Mouse (Mus musculus): ENCODE results near the gene Sh2d6.
A peak's percentile ranks its signal among the peaks of the same experiment; 100 is the strongest.

Gene Sh2d6

DNA sequence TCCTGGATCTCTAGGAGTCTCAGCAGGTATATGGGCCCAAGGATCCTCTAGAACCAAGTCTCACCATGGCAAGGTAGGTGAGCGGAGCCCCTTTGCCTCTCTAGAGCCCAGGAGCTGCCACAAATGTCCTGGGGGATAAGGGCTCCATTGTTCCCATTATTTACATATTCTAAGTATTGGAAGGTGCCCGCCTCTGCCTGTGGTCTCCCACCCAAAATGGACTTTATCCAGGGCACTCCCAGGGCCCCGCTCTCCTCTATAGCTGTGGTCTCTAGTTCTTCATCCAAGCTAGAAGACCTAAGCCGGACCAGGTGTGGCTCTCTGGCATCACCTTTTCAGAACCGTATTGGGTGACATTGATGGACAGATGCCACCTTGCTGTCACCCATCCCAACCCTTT, at the start of gene Sh2d6:
Gene Sh2d6, minus strand, starts transcription at position 101 of the 400 bp plus-strand sequence.
- no peak for DNase-seq (ENCODE audit: low spot score in 2 of 2)

DNA sequence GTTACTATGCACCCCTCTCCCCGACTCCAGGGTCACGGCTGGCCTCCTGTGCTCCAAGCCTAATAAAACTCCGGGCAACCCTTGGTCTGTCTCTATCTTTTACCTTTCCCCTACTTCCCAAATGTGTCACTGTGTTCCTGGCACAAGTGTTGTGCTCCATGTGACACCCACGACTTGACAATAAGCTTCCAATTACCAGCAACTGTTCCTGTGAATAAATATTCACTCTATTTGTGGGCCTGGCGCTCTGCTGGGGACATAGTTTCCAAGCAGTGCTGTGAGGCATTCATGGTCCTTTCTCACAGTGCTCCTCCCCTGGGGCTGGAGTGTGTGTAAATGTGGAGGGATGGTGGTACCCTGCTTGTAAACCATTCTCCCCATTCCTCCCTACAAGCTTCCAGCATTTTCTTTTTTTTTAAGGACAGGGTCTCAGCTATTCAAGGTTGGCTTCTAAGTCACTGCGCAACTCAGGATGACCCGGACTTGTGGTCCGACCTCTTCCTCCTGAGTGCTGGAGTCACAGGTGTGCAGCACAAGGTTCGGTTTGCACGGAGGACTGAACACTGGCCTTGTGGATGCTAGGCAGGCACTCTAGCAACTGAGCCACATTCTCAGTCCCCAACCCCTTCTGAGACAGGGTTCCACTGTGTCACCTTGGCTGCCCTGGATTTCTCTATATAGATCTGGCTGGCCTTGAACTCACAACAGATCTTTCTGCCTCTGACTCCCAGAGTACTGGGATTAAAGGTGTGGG, 49.3 kb upstream of the Sh2d6 start:
- no peak for DNase-seq (ENCODE audit: low spot score in 2 of 2)

DNA sequence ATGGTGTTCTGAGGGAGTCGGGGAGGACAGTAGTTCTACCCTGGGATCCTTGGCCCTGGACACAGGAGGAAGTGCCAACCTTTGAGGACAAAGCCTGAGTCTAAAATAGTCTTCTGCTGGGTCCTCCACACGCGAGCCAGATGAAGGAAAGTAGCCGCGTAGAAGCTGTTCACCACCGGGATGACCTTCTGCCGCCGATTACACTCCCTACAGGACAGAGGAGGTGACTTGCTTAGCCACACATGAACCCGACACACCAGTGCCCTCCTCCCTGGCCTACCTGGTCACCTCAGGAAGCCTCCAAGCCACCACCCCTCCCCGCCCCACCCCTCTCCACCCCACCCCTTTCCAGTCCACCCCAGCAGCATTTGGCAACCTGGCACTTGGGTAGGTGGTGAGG, 47.2 kb upstream of the Sh2d6 start:
- DNase-seq (ENCODE audit: low spot score in 2 of 2), result no peak

DNA sequence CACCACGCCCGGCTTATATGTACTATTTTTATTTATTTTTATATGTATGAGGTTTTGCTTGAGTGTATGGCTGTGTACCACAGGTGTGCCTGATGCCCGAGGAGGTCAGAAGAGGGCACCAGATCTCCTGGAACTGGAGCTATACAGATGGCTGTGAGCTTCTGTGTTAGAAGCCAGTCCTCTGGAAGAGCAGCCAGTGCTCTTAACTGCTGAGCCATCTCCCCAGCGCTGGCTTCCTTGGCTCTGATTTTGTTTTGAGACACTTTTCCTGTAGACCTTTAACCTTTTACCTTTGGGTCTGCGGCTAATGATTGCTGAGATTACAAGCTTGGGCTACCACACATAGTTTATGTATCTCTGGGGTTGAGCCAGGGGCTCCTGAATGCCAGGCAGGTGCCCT, 46.0 kb upstream of the Sh2d6 start:
- no peak for DNase-seq (ENCODE audit: low spot score in 2 of 2)

DNA sequence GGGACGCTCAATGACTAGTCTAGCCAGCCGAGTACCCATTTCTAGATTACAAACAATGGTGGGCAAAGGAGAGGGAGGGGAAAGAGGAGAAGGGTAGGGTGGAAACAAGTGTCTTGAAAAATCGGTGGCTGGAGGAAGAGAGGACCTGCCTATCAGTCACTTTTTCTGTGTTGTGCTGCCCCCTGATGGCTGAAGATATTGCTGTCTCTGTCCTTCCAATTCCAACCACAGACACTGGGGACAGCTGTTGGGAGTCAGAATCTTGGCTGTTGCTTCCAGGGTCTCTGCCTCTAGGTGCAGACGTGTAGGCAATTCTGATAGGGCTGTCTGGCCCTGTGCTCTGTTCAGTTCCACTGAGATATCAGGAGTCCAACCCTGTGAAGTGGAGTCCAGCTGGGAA, 44.5 kb upstream of the Sh2d6 start:
- DNase-seq (ENCODE audit: low spot score in 2 of 2), result peak; percentile 74 to 79

DNA sequence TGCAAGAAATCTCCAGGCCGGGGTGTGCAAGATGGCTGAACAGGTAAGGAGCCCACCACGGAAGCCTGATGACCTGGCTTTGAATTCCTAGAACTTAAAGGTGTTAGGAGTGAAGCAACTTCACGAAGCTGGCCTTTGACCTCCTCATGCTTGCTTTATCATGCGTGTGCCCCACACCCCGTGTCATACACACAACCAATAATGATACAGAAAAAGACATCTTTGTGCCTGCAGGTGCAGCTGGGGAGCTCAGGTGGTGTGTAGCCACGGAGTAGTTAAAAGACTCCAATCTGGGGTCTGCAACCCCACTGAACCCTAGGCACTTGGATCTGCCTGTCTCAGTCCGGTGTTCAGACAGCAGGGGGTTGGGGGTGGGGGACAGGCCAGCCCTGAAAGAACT, 44.0 kb upstream of the Sh2d6 start:
- no peak for DNase-seq (ENCODE audit: low spot score in 2 of 2)

DNA sequence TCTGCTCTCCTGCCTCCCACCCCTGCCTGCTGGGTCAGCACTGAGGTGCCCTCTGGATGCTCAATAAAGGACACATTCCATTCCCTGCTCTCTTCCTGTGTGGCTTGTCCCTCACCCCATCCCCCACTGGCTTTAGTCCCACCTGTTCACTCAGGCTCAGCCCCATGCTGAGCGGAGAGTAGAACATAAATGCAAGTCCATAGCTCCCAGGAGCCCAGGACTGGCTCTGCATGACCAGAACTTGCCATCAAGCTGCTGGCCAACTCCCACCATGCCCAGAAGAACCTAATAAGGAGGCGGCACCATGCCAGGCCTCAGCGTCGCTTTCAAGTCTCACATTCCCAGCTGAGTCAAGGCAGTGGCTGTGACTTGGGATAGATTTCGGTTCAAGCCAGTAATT, 41.4 kb upstream of the Sh2d6 start:
- no peak for DNase-seq (ENCODE audit: low spot score in 2 of 2)

DNA sequence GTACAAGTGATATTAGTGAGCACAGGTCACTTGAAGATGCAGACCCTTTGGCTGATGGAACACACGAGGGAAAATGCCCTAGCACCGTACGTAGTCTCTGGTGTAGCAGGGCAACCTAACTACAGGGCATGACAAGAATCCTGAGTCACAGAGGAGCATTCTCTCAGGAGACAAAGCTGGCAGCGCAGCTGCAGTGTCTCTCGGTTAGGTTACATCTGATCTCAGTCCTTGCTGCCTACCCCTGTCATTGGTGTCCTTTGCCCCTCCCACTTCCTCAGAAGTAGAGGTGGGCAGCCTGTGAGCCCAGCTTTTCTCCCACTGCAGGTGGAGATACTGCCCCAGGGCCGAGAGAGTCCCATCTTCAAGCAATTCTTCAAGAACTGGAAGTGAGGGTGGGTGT, 41.0 kb upstream of the Sh2d6 start:
- no peak for DNase-seq (ENCODE audit: low spot score in 2 of 2)

DNA sequence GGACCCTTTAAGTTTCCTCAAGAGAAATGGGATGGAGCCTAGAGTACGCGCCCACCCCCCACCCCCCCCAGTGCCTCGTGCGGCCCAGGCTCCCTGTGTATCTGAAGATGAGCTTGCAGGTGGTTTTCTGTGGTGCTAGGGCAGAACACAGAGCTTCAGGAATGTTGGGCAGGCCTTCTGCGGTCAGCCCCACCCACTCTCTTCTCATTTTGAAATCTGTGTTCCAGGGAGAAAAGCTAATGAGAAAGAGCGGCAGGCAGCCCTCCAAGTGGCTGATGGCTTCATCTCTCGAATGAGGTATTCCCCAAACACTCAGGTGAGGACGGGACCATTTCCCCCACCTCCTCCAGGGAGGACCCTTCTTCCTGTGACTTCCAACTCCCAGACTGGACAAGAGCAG, 39.3 kb upstream of the Sh2d6 start:
- no peak for DNase-seq (ENCODE audit: low spot score in 2 of 2)

DNA sequence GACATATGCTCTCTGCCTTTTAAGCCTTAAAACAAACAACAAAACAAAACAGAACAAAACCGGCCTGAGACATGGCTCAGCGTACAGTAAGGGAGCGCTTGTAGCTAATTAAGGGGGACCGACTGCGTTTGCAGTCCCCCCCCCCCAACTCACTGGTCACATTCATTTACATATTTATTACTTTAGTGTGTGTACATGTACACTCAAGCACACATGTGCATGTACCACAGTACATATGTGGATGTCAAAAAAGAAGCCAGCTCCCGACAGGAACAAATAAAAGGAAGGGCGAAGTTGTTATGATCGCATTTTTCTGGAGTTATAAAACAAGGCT, 31.5 kb upstream of the Sh2d6 start:
- no peak for DNase-seq (ENCODE audit: low spot score in 2 of 2)

DNA sequence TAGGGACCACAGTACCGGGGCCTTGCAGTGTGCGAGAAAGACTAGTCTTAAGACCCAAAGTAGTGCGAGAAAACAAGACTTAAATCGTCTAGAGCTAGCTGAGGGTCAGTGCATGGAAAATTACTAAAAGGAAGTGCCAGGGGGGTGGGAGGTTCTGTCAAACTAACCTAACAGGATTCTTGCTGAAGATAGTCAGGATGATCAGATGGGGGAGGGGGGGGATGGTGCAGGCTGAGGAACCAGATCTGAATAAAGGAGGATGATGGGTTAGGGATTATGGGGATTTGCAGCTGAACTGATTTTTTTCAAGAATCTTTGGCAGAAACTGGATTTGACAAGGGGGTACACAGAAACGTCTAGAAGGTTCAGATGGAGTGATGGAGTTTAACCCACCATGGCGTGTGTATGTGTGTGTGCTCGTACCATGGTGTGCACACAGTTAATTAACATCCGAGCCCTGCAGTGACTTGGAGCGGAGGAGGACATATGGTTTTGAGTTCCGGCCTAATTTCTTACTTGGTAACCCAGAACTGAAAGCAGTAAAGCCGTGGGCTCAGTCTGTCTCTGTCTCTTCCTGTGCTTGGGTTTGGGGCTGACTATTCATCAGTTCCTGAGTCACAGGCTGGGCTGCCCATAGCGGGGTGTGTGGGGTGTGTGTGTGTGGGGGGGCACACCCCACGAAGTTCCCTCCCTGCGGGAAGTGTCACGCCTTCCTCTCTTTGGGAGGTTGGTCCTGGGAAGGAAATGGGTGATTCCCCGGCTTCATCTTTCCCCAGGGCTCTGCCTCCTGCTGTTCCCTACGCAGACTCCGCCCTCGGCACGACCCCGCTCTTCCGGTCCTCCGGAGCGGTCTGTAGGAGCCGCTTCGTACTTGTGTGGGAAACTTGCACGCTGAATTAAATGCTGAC, 30.9 kb upstream of the Sh2d6 start:
- DNase-seq (ENCODE audit: low spot score in 2 of 2), result peak; percentile 74 to 76

DNA sequence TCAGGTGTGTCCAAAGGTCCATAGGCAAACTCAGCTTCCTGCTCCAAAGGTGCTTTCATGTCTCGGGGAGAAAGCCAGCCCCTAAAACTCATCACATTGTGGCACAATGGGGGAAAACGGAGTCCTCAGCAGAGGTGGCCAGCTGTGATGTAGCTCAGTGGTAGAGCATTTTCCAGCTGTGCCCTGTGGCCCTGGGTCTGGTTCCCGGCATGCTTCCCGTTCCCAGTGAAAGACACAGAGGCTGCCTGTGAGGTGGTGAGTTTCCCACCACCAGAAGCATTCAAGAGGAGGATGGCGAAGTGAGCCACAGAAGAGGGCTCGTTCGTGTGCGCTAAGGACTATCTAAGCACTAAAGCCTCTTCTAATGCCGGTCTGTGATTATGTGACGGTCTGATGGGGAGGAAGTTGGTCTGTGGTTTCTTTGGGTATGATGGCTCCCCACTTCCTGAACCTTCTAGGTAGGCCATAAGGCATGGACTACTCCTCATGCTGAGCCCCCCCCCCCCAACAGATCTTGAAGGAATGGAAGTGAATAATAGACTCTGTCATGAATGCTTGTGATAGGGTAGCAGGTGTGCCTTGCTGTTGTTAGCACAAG, 29.1 kb upstream of the Sh2d6 start:
- DNase-seq (ENCODE audit: low spot score in 2 of 2), result peak; percentile 64 to 67

DNA sequence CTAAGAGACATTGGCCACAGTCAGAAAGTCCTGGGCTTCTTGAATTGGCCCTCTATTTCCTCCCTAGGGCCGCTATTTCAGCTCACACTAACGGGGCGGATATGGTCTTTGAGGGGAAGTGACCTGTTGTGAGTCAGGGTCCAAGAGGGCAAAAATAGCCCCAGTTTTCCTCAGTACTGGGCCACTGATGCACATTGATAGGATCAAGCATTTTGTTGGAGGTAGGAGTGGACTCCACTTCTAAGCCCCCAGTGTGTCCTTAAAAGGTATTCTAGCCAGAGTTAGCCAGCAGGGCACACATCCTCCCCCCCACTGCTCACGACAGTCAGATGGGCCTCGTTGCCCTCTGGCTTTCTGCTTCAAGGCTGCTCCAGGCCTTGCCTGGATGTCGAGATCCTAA, 28.5 kb upstream of the Sh2d6 start:
- DNase-seq (ENCODE audit: low spot score in 2 of 2), result no peak

DNA sequence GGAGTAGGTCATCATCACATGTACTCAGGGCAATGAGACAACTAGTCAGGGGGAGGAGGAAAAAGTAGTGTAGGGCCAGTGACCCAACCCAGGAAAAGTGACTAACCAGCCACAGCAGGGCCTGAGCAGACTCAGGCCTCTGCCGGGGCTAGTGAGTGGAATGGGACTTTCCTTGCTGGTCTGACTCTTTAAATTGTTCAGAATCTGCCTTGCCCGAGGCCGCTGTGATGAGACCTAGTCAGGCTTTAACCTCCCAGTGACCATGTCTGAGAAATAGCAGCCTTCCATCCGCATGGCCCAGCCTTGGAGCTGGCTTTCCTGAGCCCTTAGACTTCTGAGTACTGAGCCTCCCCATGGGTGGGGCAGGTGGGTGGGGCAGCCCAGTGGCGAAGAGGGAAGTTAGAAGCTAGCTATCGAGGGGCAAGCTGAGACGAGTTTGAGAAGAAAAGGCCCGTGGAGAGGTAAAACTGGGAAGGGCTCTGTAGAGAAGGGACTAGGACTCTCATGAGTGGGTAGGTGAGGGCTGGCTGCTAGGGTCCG, 27.6 kb upstream of the Sh2d6 start:
- peak; percentile 80 to 83 for DNase-seq (ENCODE audit: low spot score in 2 of 2)

DNA sequence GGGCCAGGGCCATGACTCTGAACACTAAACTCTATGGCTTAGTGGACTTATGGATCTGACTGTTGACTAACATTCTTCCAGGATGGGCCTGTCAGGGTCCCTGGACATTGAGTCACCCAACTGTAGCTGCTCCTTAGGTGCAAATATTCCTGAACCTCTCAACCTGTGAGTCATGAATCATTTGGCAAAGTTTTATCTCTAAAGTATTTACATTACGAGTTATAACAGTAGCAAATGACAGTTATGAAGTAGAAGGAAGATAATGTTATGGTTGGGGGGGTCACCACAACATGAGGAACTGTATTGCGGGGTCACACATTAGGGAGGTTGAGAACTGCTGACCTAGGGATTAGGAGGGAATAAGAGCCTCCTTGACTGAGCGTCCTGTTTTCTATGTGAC, 26.4 kb upstream of the Sh2d6 start:
- no peak for DNase-seq (ENCODE audit: low spot score in 2 of 2)

DNA sequence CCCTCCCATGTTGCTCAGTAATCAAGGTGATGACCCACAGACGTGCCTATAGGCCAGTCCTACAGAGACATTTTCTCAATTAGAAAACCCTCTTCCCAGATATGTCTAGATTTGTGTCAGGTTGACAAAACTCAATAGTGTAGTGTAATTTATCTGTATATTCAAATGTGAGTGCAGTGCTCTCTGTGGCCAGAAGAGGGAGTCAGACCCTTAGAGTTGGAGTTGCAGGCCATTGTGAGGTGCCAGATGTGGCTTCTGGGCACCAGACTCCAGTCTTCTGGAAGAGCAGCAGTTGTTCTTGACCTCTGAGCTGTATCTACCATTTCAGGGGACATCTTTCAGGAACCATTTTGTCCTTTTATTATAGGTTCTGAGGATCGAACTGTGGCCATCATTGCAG, 25.6 kb upstream of the Sh2d6 start:
- DNase-seq (ENCODE audit: low spot score in 2 of 2), result no peak

DNA sequence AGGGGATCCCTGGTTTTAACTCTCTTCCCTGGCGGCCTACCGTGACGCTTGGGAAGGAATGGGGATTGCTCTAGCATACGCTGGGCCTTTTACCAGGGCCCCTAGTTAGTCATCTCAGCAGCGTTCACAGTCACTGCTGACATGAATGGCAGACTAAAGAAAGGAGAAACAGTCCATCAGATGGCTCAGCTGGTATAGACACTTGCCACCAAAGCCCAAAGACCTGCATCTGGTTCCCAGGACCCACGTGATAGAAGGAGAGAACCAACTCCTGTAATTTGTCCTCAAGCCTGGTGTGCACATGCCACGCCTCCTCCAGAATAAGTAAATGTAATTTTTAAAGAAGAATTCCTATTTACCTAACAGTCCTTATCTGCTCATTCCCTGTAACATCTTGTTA, 23.9 kb upstream of the Sh2d6 start:
- DNase-seq (ENCODE audit: low spot score in 2 of 2), result no peak

DNA sequence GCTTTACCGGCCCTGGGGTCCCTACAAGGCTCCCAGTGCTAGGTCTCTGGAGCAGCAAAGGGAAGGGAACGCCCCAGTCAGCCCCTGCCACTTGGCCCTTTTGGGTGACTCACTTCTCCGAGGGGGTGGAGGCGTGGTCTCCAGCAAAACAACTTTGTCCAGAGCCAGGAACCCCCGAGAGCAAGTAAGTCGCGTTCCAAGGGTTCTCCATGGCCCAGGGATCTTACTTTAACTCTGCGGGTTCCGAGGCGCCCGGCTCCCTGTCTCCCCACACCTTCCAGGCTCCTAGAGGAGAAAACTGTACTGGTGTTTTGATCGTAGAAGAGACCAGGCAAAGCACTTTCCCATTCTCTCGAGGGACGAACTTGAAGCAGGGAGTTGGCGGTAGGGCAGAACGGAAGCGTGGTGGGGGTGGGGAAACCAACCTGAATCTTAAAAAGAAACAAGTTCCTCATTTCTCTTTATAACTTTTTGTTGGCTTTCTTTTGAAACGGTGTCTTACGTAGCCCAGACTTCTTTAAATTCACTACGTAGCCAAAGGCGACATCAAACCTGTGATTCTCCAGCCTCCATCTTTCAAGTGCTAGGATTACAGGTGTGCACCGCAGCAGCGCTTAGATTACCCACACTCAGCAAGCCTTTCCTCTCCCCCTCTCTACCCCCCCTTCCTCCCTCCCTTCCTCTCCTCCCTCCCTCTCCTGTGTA, 22.9 kb upstream of the Sh2d6 start, which contains the start of gene Capg:
Gene Capg, plus strand, starts transcription at position 109 of the 705 bp plus-strand sequence.
- DNase-seq (ENCODE audit: low spot score in 2 of 2), result peak; percentile 78 to 82

DNA sequence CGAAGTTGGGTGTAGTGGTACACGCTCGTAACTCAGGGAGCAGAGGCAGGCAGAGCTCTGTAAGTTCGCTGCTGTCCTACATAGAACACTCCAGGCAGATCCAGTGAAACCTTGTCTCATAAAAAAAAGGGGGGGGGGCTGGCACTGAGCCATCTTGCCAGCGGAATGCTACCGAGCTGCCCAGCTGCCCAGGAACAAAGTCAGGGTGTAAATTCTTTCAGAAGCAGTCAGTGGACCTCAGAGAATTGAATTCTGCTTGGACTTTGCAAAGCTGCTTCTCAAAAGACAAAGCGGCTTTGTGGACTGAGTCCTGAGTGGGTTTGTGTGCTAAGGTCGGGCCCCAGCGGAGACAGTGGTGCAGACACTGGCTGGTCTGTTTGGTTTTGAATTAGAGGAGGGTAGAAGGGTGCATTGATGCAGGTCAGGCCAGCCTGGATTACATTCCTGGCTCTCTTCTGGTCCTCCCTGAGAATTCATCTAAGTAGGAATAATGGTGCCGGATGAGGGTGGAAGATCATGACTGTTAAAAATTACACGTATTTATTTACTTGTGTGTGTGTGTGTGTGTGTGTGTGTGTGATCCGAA, 21.9 kb upstream of the Sh2d6 start:
- no peak for DNase-seq (ENCODE audit: low spot score in 2 of 2)

DNA sequence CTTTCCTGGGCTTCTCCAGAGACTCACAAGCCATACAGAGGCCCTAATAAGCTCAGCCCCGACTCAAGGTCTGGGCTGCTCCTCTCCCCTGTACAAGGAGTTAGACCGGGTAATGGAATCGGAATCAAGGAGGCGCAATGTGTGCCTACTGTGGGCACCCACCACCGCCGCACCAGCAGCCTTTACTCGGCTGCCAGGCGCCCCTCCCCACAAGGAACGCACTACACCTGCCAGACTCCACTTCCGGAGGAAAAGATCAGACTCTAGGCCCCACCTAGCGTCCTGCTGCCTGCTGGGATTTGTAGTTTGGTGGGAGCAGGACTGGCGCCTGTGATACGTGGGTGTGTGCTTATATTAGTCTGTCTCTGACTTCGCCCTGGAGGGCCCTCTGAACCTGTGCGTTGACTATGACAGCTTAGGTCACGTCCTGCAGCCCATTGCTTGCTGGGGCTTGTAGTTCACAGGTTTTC, 17.1 kb upstream of the Sh2d6 start:
- DNase-seq (ENCODE audit: low spot score in 2 of 2), result peak; percentile 91 to 93

DNA sequence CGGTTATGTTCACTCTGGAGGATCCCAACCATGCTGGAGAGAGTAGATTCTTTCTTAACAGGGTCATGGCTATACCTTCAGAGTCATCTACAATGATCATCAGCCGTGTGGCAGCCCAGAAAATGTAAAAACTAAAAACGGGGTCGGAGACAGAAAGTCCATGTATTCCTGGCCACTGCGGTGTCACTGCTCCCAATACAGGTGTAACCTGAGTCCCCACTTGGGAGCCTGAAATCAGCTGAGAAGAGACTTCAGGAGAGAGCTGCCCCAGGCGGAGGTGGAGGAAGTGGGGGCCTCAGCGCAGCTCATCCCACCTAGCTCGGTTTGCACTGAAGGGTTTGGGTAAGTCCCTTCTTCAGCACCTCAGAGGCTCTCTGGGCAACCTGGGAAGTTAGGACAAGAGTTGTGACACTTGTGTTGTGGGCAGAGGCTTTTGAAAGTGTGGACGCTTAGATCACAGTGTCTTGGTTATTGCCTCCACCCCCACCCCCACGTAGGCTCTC, 16.5 kb upstream of the Sh2d6 start:
- no peak for DNase-seq (ENCODE audit: low spot score in 2 of 2)
